Mouse (Mus musculus): ENCODE results near the gene Helz2.

The Helz2 gene

GRCm38 (mm10) chr2:181238861-181239260, 3.0 kb downstream of the Helz2 start:
- no peak for DNase-seq (ENCODE audit: extremely low read depth, insufficient read length, low spot score)

- DNase-seq (ENCODE audit: extremely low read depth, insufficient read length, low spot score), result no peak
These were observed 3.7 kb downstream of the Helz2 start for GRCm38 (mm10) chr2:181238091-181238610.

GRCm38 (mm10) chr2:181237251-181238014, 4.4 kb downstream of the Helz2 start:
- DNase-seq (ENCODE audit: extremely low read depth, insufficient read length, low spot score), result no peak

GRCm38 (mm10) chr2:181235681-181236566, 5.9 kb downstream of the Helz2 start:
- no peak for DNase-seq (ENCODE audit: extremely low read depth, insufficient read length, low spot score)

GRCm38 (mm10) chr2:181234680-181235079, 7.1 kb downstream of the Helz2 start:
- no peak for DNase-seq (ENCODE audit: extremely low read depth, insufficient read length, low spot score)

GRCm38 (mm10) chr2:181233443-181233842, 8.4 kb downstream of the Helz2 start:
- DNase-seq (ENCODE audit: extremely low read depth, insufficient read length, low spot score), result no peak

- no peak for DNase-seq (ENCODE audit: extremely low read depth, insufficient read length, low spot score)
These were observed 10.7 kb downstream of the Helz2 start for GRCm38 (mm10) chr2:181231171-181231570.

GRCm38 (mm10) chr2:181228335-181228734, 13.5 kb downstream of the Helz2 start:
- no peak for DNase-seq (ENCODE audit: extremely low read depth, insufficient read length, low spot score)

GRCm38 (mm10) chr2:181227122-181227521, 14.7 kb downstream of the Helz2 start:
- no peak for DNase-seq (ENCODE audit: extremely low read depth, insufficient read length, low spot score)

GRCm38 (mm10) chr2:181224994-181225393, 16.8 kb downstream of the Helz2 start:
- no peak for DNase-seq (ENCODE audit: extremely low read depth, insufficient read length, low spot score)

- no peak for DNase-seq (ENCODE audit: extremely low read depth, insufficient read length, low spot score)
These were observed 21.5 kb downstream of the Helz2 start for GRCm38 (mm10) chr2:181220361-181220760.

GRCm38 (mm10) chr2:181219538-181220216, 22.1 kb downstream of the Helz2 start, which contains the start of gene Fndc11:
TSS of gene Fndc11 (plus strand) at chr2:181220013.
- no peak for DNase-seq (ENCODE audit: extremely low read depth, insufficient read length, low spot score)

- DNase-seq (ENCODE audit: extremely low read depth, insufficient read length, low spot score), result no peak
These were observed 22.8 kb downstream of the Helz2 start for GRCm38 (mm10) chr2:181218881-181219485.

GRCm38 (mm10) chr2:181216037-181216436, 25.8 kb downstream of the Helz2 start:
- no peak for DNase-seq (ENCODE audit: extremely low read depth, insufficient read length, low spot score)

- no peak for DNase-seq (ENCODE audit: extremely low read depth, insufficient read length, low spot score)
These were observed 28.8 kb downstream of the Helz2 start, which contains the start of gene Srms for GRCm38 (mm10) chr2:181213021-181213445. TSS of gene Srms (minus strand) at chr2:181213185.

- DNase-seq (ENCODE audit: extremely low read depth, insufficient read length, low spot score), result no peak
These were observed 29.3 kb downstream of the Helz2 start for GRCm38 (mm10) chr2:181212389-181213020.

GRCm38 (mm10) chr2:181206118-181206517, 35.7 kb downstream of the Helz2 start:
- no peak for DNase-seq (ENCODE audit: extremely low read depth, insufficient read length, low spot score)

GRCm38 (mm10) chr2:181205678-181206077, 36.1 kb downstream of the Helz2 start:
- DNase-seq (ENCODE audit: extremely low read depth, insufficient read length, low spot score), result no peak

GRCm38 (mm10) chr2:181202886-181203285, 38.9 kb downstream of the Helz2 start:
- no peak for DNase-seq (ENCODE audit: extremely low read depth, insufficient read length, low spot score)

GRCm38 (mm10) chr2:181202422-181202821, 39.4 kb downstream of the Helz2 start, which contains the start of gene Ptk6:
TSS of gene Ptk6 (minus strand) at chr2:181202789.
- DNase-seq (ENCODE audit: extremely low read depth, insufficient read length, low spot score), result no peak
